Mouse (Mus musculus) olfactory bulb, adult 2 months (tissue): ENCODE results near the gene Wfikkn1. TPM values are rescaled to one million over a fixed set of nuclear protein-coding genes. Genes with fewer than 3 reads are reported as not detected.
"Not testable (repeated sequence)": the region's sequence is repeated elsewhere in the genome, so short reads cannot be mapped to it uniquely, and the experiment has no call there.

Experiments used
- H3K27ac ChIP-seq: fragments of 200-500 bp; 2 replicates; pipeline ENCODE4 v1.5.1; 2012; ENCODE audit warnings: low read depth, low read length; ENCODE audit not compliant: insufficient read depth
- H3K4me1 ChIP-seq: fragments of 200-500 bp; 2 replicates; pipeline ENCODE4 v1.6.1; 2012; ENCODE audit warnings: low read length; ENCODE audit not compliant: control insufficient read depth, insufficient read depth
- H3K4me3 ChIP-seq: fragments of 200-500 bp; 2 replicates; pipeline ENCODE4 v1.5.1; 2012; ENCODE audit warnings: mild to moderate bottlenecking, low read depth, low read length, moderate library complexity; ENCODE audit not compliant: insufficient read depth
- CTCF ChIP-seq: fragments of 200-500 bp; IDR thresholded peaks from 2 replicates; pipeline ENCODE4 v1.5.1; 2012; ENCODE audit warnings: low read depth, mild to moderate bottlenecking, low read length, moderate library complexity; ENCODE audit not compliant: insufficient read depth
- POLR2A ChIP-seq: fragments of 200-500 bp; IDR thresholded peaks from 2 replicates; pipeline ENCODE4 v1.6.1; 2012; ENCODE audit warnings: mild to moderate bottlenecking, low read depth, low read length, moderate library complexity; ENCODE audit not compliant: insufficient read depth
- WGBS: fragments of 180-500 bp; shearing (Covaris S2); methylation state at CpG from one replicate; pipeline ENCODE4 v1.1.7; 2018; 5-methylcytosine and 5-hydroxymethylcytosine counted together
- polyA plus RNA-seq: library from polyadenylated mRNA; stranded (reverse); fragments of >200 nt; gene quantifications from 2 replicates; pipeline ENCODE4 v1.2.4, GENCODE M21; 2012; ENCODE audit warnings: low replicate concordance; ENCODE audit not compliant: missing spikeins, insufficient read depth, insufficient read length

Wfikkn1 gene
- polyA plus RNA-seq, 1 experiment = not detected

- TF ChIP-seq POLR2A (no peak), CTCF (no peak)
- Histone ChIP-seq H3K4me3 (peak overlapping the region; percentile 87), H3K4me1 (peaks cover 27% of the 10 kb centered on the region), H3K27ac (peak overlapping the region; percentile 82)
- WGBS = 9% methylated on average over 14 of the region's 14 CpGs
Observed at GRCm38 (mm10) chr17:25874148-25874720, 6.4 kb downstream of the Wfikkn1 start.

- TF ChIP-seq CTCF (no peak), POLR2A (no peak)
- Histone ChIP-seq H3K4me3 (0 out of 2 replicates have a peak overlapping the region, but pooled peaks have one; percentile 87), H3K4me1 (peaks cover 22% of the 10 kb centered on the region), H3K27ac (peak overlapping the region; percentile 82; the same call in 1 of the 2 replicates)
- WGBS = 80% methylated on average over 11 of the region's 11 CpGs
Observed at GRCm38 (mm10) chr17:25873405-25874147, 7.1 kb downstream of the Wfikkn1 start.

DNA sequence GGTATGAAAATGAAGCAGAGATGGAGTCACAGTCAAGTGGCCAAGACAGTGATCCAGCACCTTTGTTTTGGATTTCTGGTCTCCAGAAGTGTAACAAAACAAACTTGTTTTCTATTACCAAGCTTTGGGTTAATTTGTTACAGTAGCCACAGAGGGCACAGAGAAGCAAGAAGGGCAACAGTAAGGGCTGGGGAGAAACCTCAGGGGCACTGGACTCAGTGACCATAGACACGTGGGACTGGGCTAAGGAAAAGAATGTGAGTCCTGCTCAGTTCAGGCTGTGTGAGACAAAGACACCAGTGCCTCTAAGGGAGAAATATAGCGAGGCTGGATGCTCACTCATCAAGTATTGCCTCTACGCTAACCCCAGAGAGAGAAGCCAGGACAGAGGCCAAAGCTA, 8.0 kb downstream of the Wfikkn1 start:
- WGBS = 87% methylated on average over 3 of the region's 3 CpGs

DNA sequence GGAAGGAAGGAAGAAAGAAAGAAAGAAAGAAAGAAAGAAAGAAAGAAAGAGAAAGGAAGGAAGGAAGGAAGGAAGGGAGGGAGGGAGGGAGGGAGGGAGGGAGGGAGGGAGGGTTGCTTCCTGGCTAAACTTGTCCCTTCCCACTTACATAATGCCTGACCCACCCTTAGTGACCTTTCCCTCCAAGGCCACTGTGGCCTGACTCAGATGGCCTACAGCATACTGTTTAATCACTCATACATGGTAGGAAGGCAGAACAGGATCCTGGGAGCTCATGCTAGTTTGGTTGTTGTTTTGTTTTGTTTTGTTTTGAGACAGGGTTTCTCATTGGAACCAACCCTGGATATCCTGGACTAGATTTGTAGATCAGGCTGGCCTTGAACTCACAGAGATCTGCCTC, 9.1 kb downstream of the Wfikkn1 start:
- not testable (repeated sequence) for H3K27ac ChIP-seq, H3K4me3 ChIP-seq
- H3K4me1 ChIP-seq = peaks cover 17% of the 10 kb centered on the region

More for the DNA sequence above, 8.0 kb downstream of the Wfikkn1 start:
- no peak overlapping the region for H3K4me3 ChIP-seq
- no peak overlapping the region for H3K27ac ChIP-seq
- TF ChIP-seq POLR2A = no peak
- TF ChIP-seq CTCF = no peak
- peaks cover 20% of the 10 kb centered on the region for H3K4me1 ChIP-seq

GRCm38 (mm10) chr17:25869954-25870353, 10.7 kb downstream of the Wfikkn1 start:
- H3K4me1 ChIP-seq = peaks cover 10% of the 10 kb centered on the region
- no peak for TF ChIP-seq CTCF
- no peak for TF ChIP-seq POLR2A
- no peak overlapping the region for H3K27ac ChIP-seq
- 92% methylated on average over 2 of the region's 2 CpGs for WGBS
- no peak overlapping the region for H3K4me3 ChIP-seq

DNA sequence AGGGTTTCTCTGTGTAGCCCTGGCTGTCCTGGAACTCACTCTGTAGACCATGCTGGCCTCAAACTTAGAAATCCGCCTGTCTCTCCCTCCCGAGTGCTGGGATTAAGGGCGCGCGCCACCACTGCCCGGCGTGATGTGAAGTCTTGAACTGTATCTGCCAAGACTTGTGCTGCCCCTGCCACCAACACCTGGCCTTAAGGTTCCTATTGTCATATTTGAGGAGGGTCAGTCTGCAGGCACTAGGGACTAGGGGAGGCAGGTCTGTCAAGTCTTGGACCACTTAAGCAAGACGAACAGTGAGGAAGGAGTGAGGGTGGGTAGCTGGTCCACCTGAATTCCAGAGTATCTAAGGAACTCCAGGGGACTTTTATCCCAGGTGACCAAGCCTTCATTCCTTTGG, 11.2 kb downstream of the Wfikkn1 start:
- Histone ChIP-seq H3K4me3 (no peak overlapping the region), H3K27ac (no peak overlapping the region), H3K4me1 (peaks cover 10% of the 10 kb centered on the region)
- WGBS = 84% methylated on average over 8 of the region's 8 CpGs
- TF ChIP-seq CTCF = no peak
- no peak for TF ChIP-seq POLR2A

- Histone ChIP-seq H3K4me3 (peak within 1 kb of the TSS; percentile 74), H3K4me1 (peaks cover 7% of the 10 kb centered on the region), H3K27ac (peak within 1 kb of the TSS; percentile 66)
- under 1% methylated on average over 24 of the region's 24 CpGs for WGBS
- TF ChIP-seq POLR2A = peak; percentile 64
- 0 out of 2 replicates have a peak, but pooled peaks have one; percentile 6 for TF ChIP-seq CTCF
Observed at GRCm38 (mm10) chr17:25868601-25869191, 12.0 kb downstream of the Wfikkn1 start, which contains the start of gene Mcrip2. Gene Mcrip2 (minus strand): TSS chr17:25868764.

DNA sequence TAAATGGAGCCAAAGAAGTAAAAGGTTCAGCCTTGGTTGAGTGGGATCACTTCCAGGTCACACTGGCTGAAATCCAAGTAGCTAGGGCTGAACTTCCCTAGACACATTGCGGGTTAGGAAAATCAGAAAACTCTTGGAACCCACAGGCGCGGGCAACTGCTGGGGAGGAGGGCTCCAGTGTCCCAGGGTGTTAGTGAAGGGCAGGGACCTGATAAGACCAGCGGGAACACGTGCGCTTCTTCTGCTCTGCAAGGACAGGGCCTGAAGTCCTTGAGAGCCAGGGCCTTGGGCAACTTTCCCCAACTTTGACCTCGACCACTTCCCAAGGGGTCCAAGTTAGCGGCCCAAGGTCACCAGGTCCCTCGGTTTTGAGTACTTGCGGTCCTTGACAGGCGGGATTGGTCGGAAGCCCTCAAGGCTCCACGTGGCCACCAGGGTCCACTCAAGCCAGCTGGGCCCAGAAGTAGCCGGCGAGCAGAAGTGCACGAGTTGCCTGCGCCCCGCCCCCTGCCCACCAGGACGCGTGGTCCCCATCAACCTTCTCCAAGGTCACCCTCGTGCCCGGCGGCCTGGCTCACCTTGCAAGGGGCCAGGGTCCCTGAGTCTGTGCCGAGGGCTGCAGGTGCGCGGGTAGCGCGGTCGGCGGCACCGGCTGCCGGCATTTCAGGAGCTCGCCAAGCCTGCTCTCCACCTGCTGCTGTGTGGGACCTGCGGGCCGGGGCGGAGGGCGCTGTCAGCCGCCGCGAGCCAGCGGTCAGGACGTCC, 12.6 kb downstream of the Wfikkn1 start:
- H3K4me3 ChIP-seq = peak overlapping the region; percentile 74
- WGBS = under 1% methylated on average over 42 of the region's 42 CpGs
- H3K27ac ChIP-seq = peak overlapping the region; percentile 2; the same call in 1 of the 2 replicates
- TF ChIP-seq CTCF (0 out of 2 replicates have a peak, but pooled peaks have one; percentile 3), POLR2A (no peak)
- H3K4me1 ChIP-seq = peaks cover 7% of the 10 kb centered on the region
